Comparison of ENCODE assay signal across 11 mouse cellular contexts in the genomic region with DNA sequence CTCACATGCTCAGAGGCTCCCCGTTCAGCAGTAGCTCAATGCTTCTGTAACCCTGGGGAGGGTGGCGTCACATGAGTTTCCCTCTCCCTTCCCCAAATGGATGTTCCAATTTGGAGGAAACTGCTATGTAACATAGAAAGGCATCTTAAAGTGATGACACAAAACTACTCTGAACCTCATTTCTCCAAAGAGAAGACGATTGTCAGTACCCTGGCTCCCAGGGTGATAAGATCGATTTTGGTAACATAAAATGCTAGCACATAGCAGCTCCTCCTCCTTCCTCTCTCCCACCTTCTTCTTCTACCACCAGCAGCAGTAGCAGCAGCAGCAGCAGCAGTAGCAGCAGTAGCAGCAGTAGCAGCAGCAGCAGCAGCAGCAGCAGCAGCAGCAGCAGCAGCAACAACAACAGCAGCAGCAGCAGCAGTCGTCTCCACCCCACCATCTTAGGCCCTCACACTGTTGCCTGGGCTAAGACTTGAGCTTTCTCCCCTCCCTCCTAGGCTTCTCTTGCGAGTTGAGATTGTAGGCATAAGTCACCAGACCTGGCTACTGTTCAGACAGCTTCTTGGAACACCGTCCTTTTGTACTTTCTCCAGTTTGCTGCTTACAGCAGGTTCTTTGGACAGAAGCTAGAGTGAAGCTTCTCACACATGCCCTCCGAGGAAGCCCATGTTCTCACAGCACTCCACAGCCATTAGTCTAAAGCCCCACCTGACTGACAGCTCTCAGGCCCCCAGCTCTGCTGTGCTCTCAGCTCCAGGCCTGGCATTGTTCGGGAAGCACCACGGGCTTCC.
DNase-seq lines count a peak whose midpoint lies in the region; ATAC-seq and TF ChIP-seq lines count a peak whose summit lies in the region.
"Had no signal": no experiment of that assay in that cellular context is flagged by ENCODE, and none has a peak within 500 bp of the region (broad histone marks: within the 10 kb centered on the region; RNA-seq: fewer than 3 reads in every experiment).

No protein-coding gene starts in this region.

- no peaks in the 10 kb centered on the region for H3K9me3 ChIP-seq in intestine, embryonic 15.5 days
- no peaks in the 10 kb centered on the region for H3K9me3 ChIP-seq in intestine, postnatal 0 days (ENCODE audit: control insufficient read depth)
- no peaks in the 10 kb centered on the region for H3K9me3 ChIP-seq in stomach, embryonic 16.5 days (replicated peaks; ENCODE audit: control insufficient read depth, low read length)
- H3K9me3 ChIP-seq: midbrain, embryonic 12.5 days had no signal

- ATAC-seq in intestine, embryonic 15.5 days = peak; percentile 69
- no peak for ATAC-seq in intestine, postnatal 0 days
- ATAC-seq in hematopoietic stem cell, adult 5-6 weeks (replicated peaks in 1 of 2; ENCODE audit: insufficient read depth in 1 of 2, low FRiP score in 2 of 2, low TSS enrichment in 1 of 2, low read depth in 1 of 2, poor library complexity in 2 of 2, severe bottlenecking in 2 of 2) = peak; percentile 22 to 61; a peak in 1 of 4 replicates
- peak; percentile 58 for ATAC-seq in stomach, embryonic 16.5 days (ENCODE audit: insufficient read depth, low FRiP score)

- no peaks in the 10 kb centered on the region; the same call in 1 of the 2 replicates for H3K4me1 ChIP-seq in intestine, embryonic 15.5 days (replicated peaks)
- no peaks in the 10 kb centered on the region for H3K4me1 ChIP-seq in intestine, postnatal 0 days (replicated peaks; ENCODE audit: control insufficient read depth, insufficient read depth, low read length)
- H3K4me1 ChIP-seq in stomach, embryonic 16.5 days (ENCODE audit: control insufficient read depth, insufficient read depth, low read length) = peaks cover 16% of the 10 kb centered on the region; the same call in 1 of the 2 replicates

- H3K9ac ChIP-seq in intestine, embryonic 15.5 days = no peak overlapping the region
- no peak overlapping the region for H3K9ac ChIP-seq in intestine, postnatal 0 days (ENCODE audit: low read depth, low read length)
- H3K9ac ChIP-seq in stomach, embryonic 16.5 days (ENCODE audit: low read length) = 0 out of 2 replicates have a peak overlapping the region, but pooled peaks have one; percentile 17
- H3K9ac ChIP-seq: midbrain, embryonic 12.5 days had no signal

- peak; percentile 46 for DNase-seq in ovary, postnatal 14 days (ENCODE audit: low spot score)
- DNase-seq in ovary, postnatal 10 days (ENCODE audit: low spot score) = no peak
- no peak for DNase-seq in thymus, postnatal 0 days (ENCODE audit: low spot score)
- DNase-seq: layer of hippocampus, postnatal 36 days had no signal

- no peaks in the 10 kb centered on the region for H3K27me3 ChIP-seq in intestine, embryonic 15.5 days (replicated peaks)
- no peaks in the 10 kb centered on the region for H3K27me3 ChIP-seq in intestine, postnatal 0 days (replicated peaks; ENCODE audit: control insufficient read depth, insufficient read depth, low read length)
- no peaks in the 10 kb centered on the region for H3K27me3 ChIP-seq in stomach, embryonic 16.5 days (ENCODE audit: control insufficient read depth, insufficient read depth, low read length)
- H3K27me3 ChIP-seq: midbrain, embryonic 12.5 days had no signal

- H3K36me3 ChIP-seq in intestine, embryonic 15.5 days = no peaks in the 10 kb centered on the region
- H3K36me3 ChIP-seq in intestine, postnatal 0 days (ENCODE audit: control insufficient read depth, insufficient read depth) = no peaks in the 10 kb centered on the region
- H3K36me3 ChIP-seq in stomach, embryonic 16.5 days (ENCODE audit: control insufficient read depth, insufficient read depth, low read length) = no peaks in the 10 kb centered on the region
- H3K36me3 ChIP-seq: midbrain, embryonic 12.5 days had no signal

- peak overlapping the region; percentile 41 for H3K27ac ChIP-seq in intestine, embryonic 15.5 days
- no peak overlapping the region for H3K27ac ChIP-seq in intestine, postnatal 0 days (ENCODE audit: low read depth, low read length)
- H3K27ac ChIP-seq in stomach, embryonic 16.5 days (ENCODE audit: low read length) = peak overlapping the region; percentile 50; the same call in 1 of the 2 replicates
- H3K27ac ChIP-seq: midbrain, embryonic 12.5 days had no signal

- no peak overlapping the region for H3K4me2 ChIP-seq in intestine, embryonic 15.5 days (replicated peaks)
- H3K4me2 ChIP-seq in intestine, postnatal 0 days (replicated peaks; ENCODE audit: low read depth) = no peak overlapping the region
- no peak overlapping the region for H3K4me2 ChIP-seq in stomach, embryonic 16.5 days (ENCODE audit: low read depth, low read length)
- H3K4me2 ChIP-seq: liver, embryonic 11.5 days; midbrain, embryonic 12.5 days had no signal

- no peak overlapping the region for H3K4me3 ChIP-seq in intestine, embryonic 15.5 days (replicated peaks)
- H3K4me3 ChIP-seq in intestine, postnatal 0 days (ENCODE audit: low read depth, low read length) = no peak overlapping the region
- no peak overlapping the region for H3K4me3 ChIP-seq in stomach, embryonic 16.5 days (replicated peaks; ENCODE audit: low read length)
- H3K4me3 ChIP-seq: erythroblast, embryonic 14.5 days; midbrain, embryonic 12.5 days had no signal

- no peak for TF ChIP-seq CTCF in intestine, postnatal 0 days (IDR thresholded peaks at IDR 0.05; ENCODE audit: low read depth)

- 47% methylated on average over 10 of the region's 10 CpGs for WGBS in intestine, embryonic 15.5 days
- 58% methylated on average over 10 of the region's 10 CpGs for WGBS in intestine, postnatal 0 days
- WGBS in stomach, embryonic 16.5 days = 42% methylated on average over 10 of the region's 10 CpGs
